Mouse (Mus musculus) ES-Bruce4 (cell line): ENCODE measurements around the gene Sdf4.

Experiments
- CTCF ChIP-seq: IDR thresholded peaks from one replicate; pipeline ENCODE4 v1.8.1; 2011; ENCODE audit warnings: low read depth, low read length
- POLR2A ChIP-seq: IDR thresholded peaks from one replicate; pipeline ENCODE4 v1.8.1; 2011; ENCODE audit warnings: low read length; ENCODE audit not compliant: insufficient read depth

- no peak for TF ChIP-seq CTCF
- TF ChIP-seq POLR2A = no peak
Measured at GRCm38 (mm10) chr4:156054606-156055005, 61.9 kb downstream of the Sdf4 start.
